Mouse (Mus musculus) B cell, adult 67 days (primary cell): ENCODE results near the gene Grwd1. TPM values are rescaled to one million over a fixed set of nuclear protein-coding genes. Genes with fewer than 3 reads are reported as not detected.

Experiments
- total RNA-seq, 2 experiments: library from RNA; stranded (reverse); gene quantifications; 4 replicates each; pipeline ENCODE4 v1.2.4; 2023

Grwd1 gene
- 10 to 100 TPM; 27.9 to 32.7 TPM for total RNA-seq

DNA sequence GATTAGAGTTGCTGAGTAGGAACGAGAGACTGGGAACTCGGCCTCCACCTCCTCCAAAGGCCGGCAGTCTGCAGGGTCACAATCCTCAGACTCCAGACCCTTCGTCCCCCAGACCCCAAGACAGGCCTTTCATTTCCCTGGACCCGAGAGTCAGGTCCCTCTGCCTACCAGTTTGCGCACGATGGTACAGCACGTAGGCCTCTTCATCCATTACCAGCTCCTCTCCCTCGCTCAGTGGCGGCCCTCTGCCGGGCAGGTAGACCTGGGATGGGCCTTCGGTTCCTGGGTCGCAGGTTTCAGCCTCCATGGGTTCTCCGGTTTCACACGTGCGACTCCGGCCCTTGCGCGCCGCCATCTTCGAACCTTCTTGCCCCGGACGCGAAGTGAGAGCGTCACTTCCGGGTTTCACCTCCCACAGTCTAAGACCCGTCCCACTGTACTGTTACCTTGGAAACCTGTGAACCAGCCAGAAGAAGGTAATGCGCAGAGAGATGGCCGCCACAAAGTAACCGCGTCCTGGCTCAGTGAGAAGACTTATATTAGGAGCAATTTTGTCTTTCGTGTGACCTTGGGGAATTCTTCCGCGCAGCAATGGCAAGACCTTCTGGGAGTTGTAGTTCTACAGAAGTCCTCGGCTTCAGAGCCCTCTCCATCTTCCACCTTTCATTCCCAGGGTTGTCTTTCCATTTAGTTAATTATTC lies at the start of gene Grwd1:
TSS of gene Grwd1 (minus strand) at position 518 of the 701 bp plus-strand sequence.

DNA sequence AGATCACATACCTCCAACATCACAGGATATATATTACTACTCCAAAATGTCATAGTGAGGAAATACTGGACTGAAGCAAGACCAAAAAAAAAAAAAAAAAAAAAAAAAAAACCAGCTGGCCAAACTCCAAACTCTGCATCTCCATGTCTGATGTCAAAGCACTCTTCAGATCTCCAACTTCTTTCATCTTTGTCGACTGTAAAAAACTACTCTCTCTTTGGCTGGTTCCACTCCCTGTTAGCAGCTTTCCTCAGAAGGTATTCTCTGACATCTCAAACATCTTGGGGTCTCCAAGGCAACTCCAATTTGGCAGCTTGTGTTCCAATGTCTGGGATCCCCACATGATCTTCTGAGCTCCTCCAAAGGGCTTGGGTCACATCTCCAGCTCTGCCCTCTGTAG lies 47.5 kb upstream of the Grwd1 start, which contains the start of gene Grin2d:
TSS of gene Grin2d (minus strand) at position 101 of the 400 bp plus-strand sequence.

DNA sequence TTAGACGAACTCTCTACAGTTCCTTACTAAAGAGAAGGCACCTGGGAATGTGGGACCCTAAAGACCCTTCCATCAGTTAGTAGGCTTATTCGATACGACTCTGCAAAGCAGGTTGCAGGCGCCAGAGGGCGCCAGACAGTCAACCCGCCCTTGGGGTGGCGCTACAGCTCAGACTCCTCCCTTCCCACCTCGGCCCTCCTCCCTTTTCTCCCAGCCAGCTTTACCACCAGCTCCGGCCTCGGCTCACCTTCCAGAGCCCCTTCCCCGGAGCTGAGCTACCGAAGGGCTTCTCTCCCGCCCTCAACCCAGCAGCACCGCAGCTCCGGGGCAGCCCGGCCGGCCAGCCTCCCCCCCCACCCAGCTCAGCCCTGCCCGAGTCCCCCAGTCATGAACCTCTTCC lies 41.9 kb upstream of the Grwd1 start, which contains the start of gene Kdelr1:
TSS of gene Kdelr1 (plus strand) at position 149 of the 400 bp plus-strand sequence.

DNA sequence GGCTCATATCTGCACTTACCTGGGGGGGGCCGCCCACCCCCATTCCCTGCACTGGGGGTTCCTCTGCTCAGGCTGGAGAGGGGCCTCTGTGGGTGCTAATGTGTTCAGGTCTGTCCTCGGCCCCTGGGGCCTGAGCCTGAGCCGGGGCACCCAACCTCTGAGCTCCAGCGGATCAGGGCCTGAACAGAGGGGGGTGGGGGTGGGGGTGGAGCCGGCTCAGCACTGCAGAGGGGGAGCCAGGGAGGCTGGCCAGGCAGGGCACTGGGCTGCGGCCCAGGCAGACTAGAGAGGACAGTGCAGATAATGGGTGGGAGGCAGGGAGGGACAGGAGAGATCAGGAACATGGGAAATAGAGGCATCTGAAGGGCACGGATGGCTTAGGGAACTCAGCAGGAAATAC lies 6.1 kb downstream of the Grwd1 start, which contains the start of gene Kcnj14:
TSS of gene Kcnj14 (minus strand) at position 185 of the 400 bp plus-strand sequence.

DNA sequence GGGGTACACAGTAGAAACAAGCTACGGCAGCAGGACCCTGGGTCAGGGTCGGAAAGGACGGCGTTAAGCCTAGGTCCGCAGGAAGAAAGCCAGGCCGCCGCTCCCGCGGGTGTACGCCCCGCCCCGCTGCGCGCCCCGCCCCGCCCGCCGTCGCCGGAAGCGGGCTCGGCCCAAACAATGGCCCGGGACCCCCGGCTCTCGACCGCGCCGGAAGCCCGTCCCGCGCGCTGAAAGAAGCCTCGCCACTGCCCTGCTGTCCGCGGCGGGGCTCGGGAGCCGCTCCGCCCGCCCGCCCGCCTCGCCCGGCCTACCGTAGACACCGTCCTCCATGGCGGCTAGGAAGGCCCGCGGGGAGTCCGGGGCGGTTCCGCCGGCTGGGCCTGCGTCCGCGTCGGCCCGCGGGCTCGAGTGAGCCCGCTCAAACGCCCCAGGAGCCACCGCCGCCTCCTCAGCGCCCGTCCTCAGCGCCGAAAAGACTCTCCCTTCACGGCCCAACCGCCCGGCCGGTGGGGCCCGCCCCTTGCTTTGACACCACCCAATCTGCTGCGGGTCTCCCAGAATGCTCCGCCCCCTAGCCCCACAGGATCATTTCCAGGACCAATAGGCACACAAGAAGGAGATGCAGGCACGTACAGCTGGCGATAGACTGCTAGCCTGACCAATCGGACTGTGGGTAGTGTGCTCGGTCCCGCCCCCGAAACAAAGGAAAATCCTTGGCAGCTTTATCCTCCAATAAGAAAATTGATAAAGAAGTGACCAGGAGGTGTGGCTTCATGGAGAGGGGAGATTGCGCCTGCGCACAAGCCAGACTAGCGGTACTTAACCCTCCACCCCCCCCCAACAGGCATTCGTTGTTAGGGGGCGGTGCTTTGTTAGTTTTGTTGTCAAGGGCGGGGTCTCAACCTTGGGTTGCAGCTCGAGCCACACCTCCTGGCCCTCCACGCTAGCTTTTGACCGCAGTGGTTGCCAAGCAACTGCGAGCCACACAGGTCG lies 16.7 kb downstream of the Grwd1 start, which contains the start of gene Cyth2:
TSS of gene Cyth2 (minus strand) at position 795 of the 993 bp plus-strand sequence.

DNA sequence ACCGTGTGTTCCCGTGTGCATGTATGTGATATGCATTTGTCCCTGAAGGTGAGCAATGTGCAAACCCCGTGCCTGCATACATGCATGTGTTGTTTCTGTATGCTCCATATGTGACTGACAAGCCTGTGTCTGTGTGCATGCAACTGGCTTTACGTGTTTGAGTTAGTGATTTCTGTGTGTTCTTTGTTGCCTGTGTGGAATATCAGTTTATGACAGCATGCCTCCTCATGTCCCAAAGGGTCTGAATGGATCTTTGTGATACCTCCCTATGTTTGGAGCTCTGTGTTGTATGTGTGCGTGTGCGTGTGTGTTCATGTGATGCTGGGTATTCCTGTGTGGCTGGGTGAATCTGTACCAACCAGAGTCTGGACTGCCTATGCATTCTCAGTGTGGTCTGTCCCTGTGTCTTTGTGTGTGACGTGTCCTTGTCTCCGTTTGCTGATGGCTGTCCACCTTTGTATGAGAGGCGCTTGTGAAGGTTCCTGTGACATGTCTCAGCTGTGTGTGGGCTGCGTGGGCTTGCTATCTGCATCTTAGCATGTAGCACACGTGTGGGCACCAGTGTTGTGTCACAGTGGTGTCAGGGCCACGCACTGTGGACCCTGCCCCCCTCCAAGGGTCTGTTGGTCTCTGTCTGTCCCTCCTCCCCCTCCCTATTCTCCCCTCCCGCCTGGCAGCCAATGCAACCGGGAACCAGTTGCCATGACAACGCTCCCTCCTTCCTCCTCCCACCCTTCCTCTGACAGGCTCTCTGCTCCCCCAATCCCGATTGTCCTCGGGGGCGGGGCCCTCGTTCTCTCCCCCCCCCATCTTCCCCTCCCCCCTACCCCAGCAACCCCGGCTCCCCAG lies 46.0 kb downstream of the Grwd1 start, which contains the start of gene Sult2b1:
TSS of gene Sult2b1 (minus strand) at position 146 of the 849 bp plus-strand sequence.

DNA sequence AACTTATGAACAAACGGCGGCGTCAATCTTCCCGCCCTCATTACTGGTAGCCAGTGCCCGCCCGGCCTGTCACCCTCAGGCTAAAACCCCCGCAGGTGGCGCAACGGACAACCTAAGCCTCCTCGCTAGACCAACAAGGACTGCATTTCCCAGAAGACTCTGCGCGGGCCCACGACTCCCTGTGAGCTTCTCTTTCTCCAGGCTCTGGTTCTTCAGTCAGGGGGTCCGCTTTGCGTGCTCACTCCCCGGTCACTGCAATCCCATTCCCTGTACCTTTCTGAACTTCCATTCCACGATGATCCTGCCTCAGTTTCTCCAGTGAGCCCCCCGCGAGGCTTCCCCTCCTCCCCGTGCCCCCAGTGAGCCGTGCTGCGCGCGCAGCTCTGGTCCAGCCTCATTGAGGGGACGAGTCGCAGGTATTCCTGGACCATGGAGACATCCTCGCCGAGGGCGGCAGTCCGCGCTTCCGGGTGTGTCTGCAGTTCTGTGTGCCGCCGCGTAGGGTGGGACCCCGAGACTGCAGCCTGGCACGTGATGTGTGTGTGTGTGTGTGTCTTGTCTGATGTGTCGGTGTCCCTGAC lies 47.1 kb downstream of the Grwd1 start, which contains the start of gene Lmtk3:
TSS of gene Lmtk3 (plus strand) at position 228 of the 581 bp plus-strand sequence.

Other genes starting within 250 kb of the Grwd1 start
- gene Fgf21, start 215.5 kb downstream of the Grwd1 start, total RNA-seq = not detected
- gene Fut1, start 213.7 kb downstream of the Grwd1 start, total RNA-seq = not detected
- gene Izumo1, start 209.1 kb downstream of the Grwd1 start, total RNA-seq = not detected
- gene Rasip1, start 203.5 kb downstream of the Grwd1 start, total RNA-seq = not detected
- gene Mamstr, start 191.0 kb downstream of the Grwd1 start, total RNA-seq = not detected
- gene Fut2, start 164.6 kb downstream of the Grwd1 start, total RNA-seq = not detected
- not detected for gene Ntn5, start 146.9 kb downstream of the Grwd1 start, total RNA-seq
- not detected for gene Sec1, start 136.5 kb downstream of the Grwd1 start, total RNA-seq
- not detected for gene Car11, start 131.1 kb downstream of the Grwd1 start, total RNA-seq
- 10 to 100 TPM; 18.5 to 23.3 TPM for gene Dbp, start 125.9 kb downstream of the Grwd1 start, total RNA-seq
- 1,000 to 10,000 TPM; 1,959 to 2,082 TPM for gene Rpl18, start 115.5 kb downstream of the Grwd1 start, total RNA-seq
- gene Sphk2, start 112.9 kb downstream of the Grwd1 start, total RNA-seq = 10 to 100 TPM; 33.4 to 41.2 TPM
- under 1 TPM; 0.42 to 0.99 TPM for gene Fam83e, start 109.7 kb downstream of the Grwd1 start, total RNA-seq
- not detected for gene Spaca4, start 105.1 kb downstream of the Grwd1 start, total RNA-seq
- under 1 TPM in 1 of 2 experiments, not detected in 1; 0.26 TPM for gene Lmtk3, start 47.2 kb downstream of the Grwd1 start, total RNA-seq
- not detected for gene Sult2b1, start 46.3 kb downstream of the Grwd1 start, total RNA-seq
- gene Cyth2, start 16.4 kb downstream of the Grwd1 start, total RNA-seq = 100 to 1,000 TPM; 108 to 146 TPM
- gene Kcnj14, start 6.2 kb downstream of the Grwd1 start, total RNA-seq = 1 to 10 TPM; 2.3 to 3.3 TPM
- 10 to 100 TPM; 60.0 to 71.8 TPM for gene Kdelr1, start 41.8 kb upstream of the Grwd1 start, total RNA-seq
- under 1 TPM; 0.38 to 0.47 TPM for gene Grin2d, start 47.4 kb upstream of the Grwd1 start, total RNA-seq
- gene Syngr4, start 65.8 kb upstream of the Grwd1 start, total RNA-seq = not detected
- gene Tmem143, start 66.0 kb upstream of the Grwd1 start, total RNA-seq = 10 to 100 TPM in 1 of 2 experiments, 1 to 10 TPM in 1; 7.6 to 10.8 TPM
- gene Emp3, start 90.5 kb upstream of the Grwd1 start, total RNA-seq = 100 to 1,000 TPM; 199 to 219 TPM
- gene Ccdc114, start 93.1 kb upstream of the Grwd1 start, total RNA-seq = 1 to 10 TPM; 6.3 TPM
- gene Abcc6, start 199.4 kb upstream of the Grwd1 start, total RNA-seq = not detected
- 10 to 100 TPM; 41.5 to 43.6 TPM for gene Nomo1, start 202.8 kb upstream of the Grwd1 start, total RNA-seq